Mouse (Mus musculus): ENCODE results near the gene Npc2. TPM values are rescaled to one million over a fixed set of nuclear protein-coding genes. Genes with fewer than 3 reads are reported as not detected.

Npc2 gene
- polyA plus RNA-seq, 1 experiment from 2014 or later = 56.5 TPM

DNA sequence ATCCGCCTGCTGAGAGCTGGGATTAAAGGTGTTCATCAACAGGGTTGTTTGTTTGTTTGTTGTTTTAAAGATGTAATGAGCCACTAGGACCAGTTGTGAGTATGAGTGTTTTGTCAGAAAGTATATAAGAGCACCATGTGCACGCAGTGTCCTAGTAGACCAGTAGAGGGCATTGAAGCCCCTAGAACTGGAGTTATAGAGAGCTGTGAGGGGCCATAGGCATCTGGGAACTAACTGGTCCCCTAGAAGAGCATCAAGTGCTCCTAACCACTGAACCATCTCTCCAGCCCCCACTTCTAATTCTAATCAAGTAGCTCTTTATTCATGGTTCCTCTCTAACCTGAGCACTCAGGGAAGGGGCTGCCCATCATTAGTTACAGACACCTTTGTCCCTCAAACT, 13.9 kb downstream of the Npc2 start:
- H3K36me3 ChIP-seq = peaks cover 61% of the 10 kb centered on the region
- 71% methylated on average over 2 of the region's 2 CpGs for WGBS

GRCm38 (mm10) chr12:84756016-84756415, 16.9 kb downstream of the Npc2 start:
- Histone ChIP-seq H3K4me1 (replicated peaks) (peaks cover under 1% of the 10 kb centered on the region), H3K9me3 (replicated peaks) (no peaks in the 10 kb centered on the region), H3K36me3 (peaks cover 44% of the 10 kb centered on the region), H3K9ac (no peak overlapping the region), H3K27me3 (replicated peaks) (no peaks in the 10 kb centered on the region), H3K4me2 (no peak overlapping the region), H3K4me3 (no peak overlapping the region), H3K27ac (ENCODE audit: poor library complexity, severe bottlenecking) (no peak overlapping the region)
- ATAC-seq (ENCODE audit: insufficient number of reproducible peaks, low FRiP score) = no peak
- WGBS = 87% methylated on average over 10 of the region's 10 CpGs

More for the DNA sequence above, 13.9 kb downstream of the Npc2 start:
- Histone ChIP-seq H3K4me1 (replicated peaks) (peaks cover 7% of the 10 kb centered on the region), H3K9me3 (replicated peaks) (no peaks in the 10 kb centered on the region), H3K27me3 (replicated peaks) (no peaks in the 10 kb centered on the region), H3K9ac (no peak overlapping the region), H3K27ac (ENCODE audit: poor library complexity, severe bottlenecking) (no peak overlapping the region), H3K4me2 (no peak overlapping the region), H3K4me3 (no peak overlapping the region)
- ATAC-seq (ENCODE audit: insufficient number of reproducible peaks, low FRiP score) = no peak

DNA sequence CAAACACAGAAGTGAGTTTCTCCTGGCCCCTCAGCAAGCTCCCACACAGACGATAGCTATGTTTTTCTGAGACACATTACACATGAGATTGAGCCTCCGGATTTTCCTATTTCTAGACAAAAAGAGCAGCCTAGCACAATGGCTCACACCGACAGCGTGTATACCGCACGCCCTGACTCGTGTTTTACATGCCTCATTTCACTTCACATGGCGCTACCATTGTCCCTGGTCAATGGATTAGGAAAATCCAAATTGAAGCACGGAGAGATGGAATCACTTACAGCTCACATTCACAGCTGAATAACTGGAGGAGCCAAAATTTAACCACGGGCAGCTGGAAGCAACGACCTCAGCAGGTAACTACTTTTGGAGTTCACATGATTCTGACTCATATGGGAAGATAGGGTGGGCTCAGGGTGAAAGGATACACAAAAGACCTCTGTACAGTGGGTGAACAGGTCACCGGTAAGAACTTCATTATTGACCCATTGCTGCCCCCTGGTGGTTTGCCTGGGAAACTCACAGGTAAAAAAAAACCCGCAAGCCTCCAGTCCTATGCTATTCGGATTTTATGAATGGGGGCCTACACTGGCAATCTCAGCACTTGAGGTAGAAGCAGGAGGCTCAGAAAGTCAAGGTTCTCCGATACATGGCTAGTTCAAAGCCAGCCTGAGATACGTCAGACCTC, 17.8 kb downstream of the Npc2 start:
- Histone ChIP-seq H3K27ac (ENCODE audit: poor library complexity, severe bottlenecking) (no peak overlapping the region), H3K9ac (no peak overlapping the region), H3K4me1 (replicated peaks) (no peaks in the 10 kb centered on the region), H3K4me2 (no peak overlapping the region), H3K36me3 (peaks cover 36% of the 10 kb centered on the region), H3K27me3 (replicated peaks) (no peaks in the 10 kb centered on the region), H3K9me3 (replicated peaks) (no peaks in the 10 kb centered on the region), H3K4me3 (no peak overlapping the region)
- WGBS = 62% methylated on average over 16 of the region's 16 CpGs
- no peak for ATAC-seq (ENCODE audit: insufficient number of reproducible peaks, low FRiP score)

- Histone ChIP-seq H3K9me3 (replicated peaks) (no peaks in the 10 kb centered on the region), H3K27ac (ENCODE audit: poor library complexity, severe bottlenecking) (no peak overlapping the region), H3K9ac (0 out of 2 replicates have a peak overlapping the region, but pooled peaks have one; percentile 10), H3K4me1 (replicated peaks) (no peaks in the 10 kb centered on the region), H3K27me3 (replicated peaks) (no peaks in the 10 kb centered on the region), H3K4me2 (no peak overlapping the region), H3K4me3 (no peak overlapping the region), H3K36me3 (peaks cover 14% of the 10 kb centered on the region)
- 46% methylated on average over 14 of the region's 14 CpGs for WGBS
- ATAC-seq (ENCODE audit: insufficient number of reproducible peaks, low FRiP score) = no peak
These were observed 20.6 kb downstream of the Npc2 start for GRCm38 (mm10) chr12:84752131-84752977.

DNA sequence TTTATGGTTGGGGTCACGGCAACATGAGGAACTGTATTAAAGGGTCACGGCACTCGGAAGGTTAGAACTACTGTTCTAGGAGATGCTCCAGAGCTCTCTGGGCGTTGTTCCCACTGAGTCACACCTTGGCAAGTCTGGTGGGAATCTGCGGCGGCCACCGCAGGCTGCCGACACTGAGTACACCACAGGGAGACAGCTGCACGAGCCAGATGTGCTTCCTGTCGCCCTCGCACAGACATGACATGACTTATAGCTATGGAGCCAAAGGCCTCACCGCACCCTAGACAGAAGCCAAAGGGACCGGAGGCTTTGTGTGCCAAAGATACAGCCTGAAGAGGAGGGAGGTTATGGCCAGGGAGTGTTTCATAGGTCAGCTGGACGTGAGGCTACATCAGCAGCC, 22.3 kb downstream of the Npc2 start:
- peaks cover 2% of the 10 kb centered on the region; the same call in 1 of the 2 replicates for H3K36me3 ChIP-seq
- H3K27ac ChIP-seq (ENCODE audit: poor library complexity, severe bottlenecking) = no peak overlapping the region
- peaks cover 4% of the 10 kb centered on the region for H3K27me3 ChIP-seq (replicated peaks)
- 0 out of 2 replicates have a peak, but pooled peaks cover 9% of the 10 kb centered on the region for H3K4me1 ChIP-seq (replicated peaks)
- H3K4me3 ChIP-seq = no peak overlapping the region
- H3K9me3 ChIP-seq (replicated peaks) = no peaks in the 10 kb centered on the region
- no peak overlapping the region for H3K9ac ChIP-seq
- H3K4me2 ChIP-seq = no peak overlapping the region
- 72% methylated on average over 14 of the region's 14 CpGs for WGBS
- ATAC-seq (ENCODE audit: insufficient number of reproducible peaks, low FRiP score) = no peak

DNA sequence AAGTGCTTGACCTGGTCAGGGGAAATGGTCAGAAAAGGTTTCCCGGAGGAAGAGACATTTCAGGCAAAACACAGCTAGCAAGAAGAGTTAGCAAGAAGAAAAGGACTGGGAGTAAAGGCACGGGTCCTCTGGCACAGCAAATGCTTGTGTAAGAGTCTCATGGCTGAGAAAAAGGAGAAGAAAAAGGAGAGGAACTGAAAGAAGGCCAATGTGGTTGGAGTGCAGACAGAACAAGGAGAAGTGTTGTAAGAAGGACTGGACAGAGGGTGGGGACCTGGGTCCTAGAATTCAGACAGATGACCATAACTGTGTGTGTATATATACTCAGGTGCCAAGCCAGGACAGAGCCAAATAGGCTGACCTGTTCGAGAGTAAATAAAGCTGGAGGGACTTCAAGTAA, 24.8 kb downstream of the Npc2 start:
- Histone ChIP-seq H3K36me3 (no peaks in the 10 kb centered on the region), H3K9ac (no peak overlapping the region), H3K4me2 (no peak overlapping the region), H3K27me3 (replicated peaks) (peaks cover 4% of the 10 kb centered on the region), H3K4me1 (replicated peaks) (0 out of 2 replicates have a peak, but pooled peaks cover 10% of the 10 kb centered on the region), H3K9me3 (replicated peaks) (no peaks in the 10 kb centered on the region), H3K4me3 (no peak overlapping the region), H3K27ac (ENCODE audit: poor library complexity, severe bottlenecking) (no peak overlapping the region)
- ATAC-seq (ENCODE audit: insufficient number of reproducible peaks, low FRiP score) = no peak
- 59% methylated on average over 3 of the region's 3 CpGs for WGBS

DNA sequence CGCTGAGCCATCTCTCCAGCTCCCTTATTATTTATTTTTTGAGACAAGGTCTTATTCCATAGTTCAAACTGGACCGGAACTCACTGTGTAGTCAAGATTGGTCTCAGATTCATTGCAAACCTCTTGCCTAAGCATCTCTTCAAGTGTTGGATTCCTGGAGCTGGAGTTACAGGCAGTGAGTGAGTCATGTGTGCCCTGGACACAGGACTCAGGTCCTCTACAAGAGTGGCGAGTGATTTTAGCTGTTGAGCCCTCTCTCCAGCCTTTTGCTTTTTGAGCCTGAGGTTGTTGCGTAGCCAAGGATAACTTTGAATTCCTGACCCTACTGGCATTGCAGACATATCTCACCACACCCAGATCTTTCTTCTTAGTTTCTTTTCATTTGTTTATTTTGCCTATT, 27.3 kb downstream of the Npc2 start:
- 44% methylated on average over 4 of the region's 4 CpGs for WGBS
- Histone ChIP-seq H3K4me1 (replicated peaks) (0 out of 2 replicates have a peak, but pooled peaks cover 10% of the 10 kb centered on the region), H3K9ac (no peak overlapping the region), H3K9me3 (replicated peaks) (no peaks in the 10 kb centered on the region), H3K4me2 (0 out of 2 replicates have a peak overlapping the region, but pooled peaks have one; percentile 15), H3K27ac (ENCODE audit: poor library complexity, severe bottlenecking) (no peak overlapping the region), H3K4me3 (no peak overlapping the region), H3K36me3 (no peaks in the 10 kb centered on the region), H3K27me3 (replicated peaks) (peaks cover 4% of the 10 kb centered on the region)
- ATAC-seq (ENCODE audit: insufficient number of reproducible peaks, low FRiP score) = no peak

DNA sequence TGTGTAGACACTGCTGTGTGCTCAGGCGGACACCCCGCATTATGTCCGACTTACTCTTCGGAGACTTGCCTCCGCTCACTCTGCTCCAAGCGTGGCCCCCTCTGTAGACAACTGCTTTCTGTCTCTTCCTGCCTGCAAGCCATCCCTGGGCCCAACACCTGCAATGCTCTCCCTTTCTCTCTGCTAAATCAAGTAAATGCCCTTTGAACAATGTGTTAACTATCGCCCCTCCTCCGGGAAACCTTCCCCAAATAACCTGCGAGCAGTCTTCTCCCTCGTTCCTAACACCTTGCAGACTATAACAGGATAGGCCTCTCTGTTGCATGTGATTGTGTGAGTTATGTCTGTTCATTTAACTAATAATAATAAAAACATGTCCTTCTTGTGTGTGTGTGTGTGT, 29.5 kb downstream of the Npc2 start:
- H3K27me3 ChIP-seq (replicated peaks) = peaks cover 4% of the 10 kb centered on the region
- no peak for ATAC-seq (ENCODE audit: insufficient number of reproducible peaks, low FRiP score)
- no peak overlapping the region for H3K27ac ChIP-seq (ENCODE audit: poor library complexity, severe bottlenecking)
- 0 out of 2 replicates have a peak, but pooled peaks cover 10% of the 10 kb centered on the region for H3K4me1 ChIP-seq (replicated peaks)
- no peak overlapping the region for H3K4me2 ChIP-seq
- 83% methylated on average over 10 of the region's 10 CpGs for WGBS
- H3K9ac ChIP-seq = no peak overlapping the region
- H3K9me3 ChIP-seq (replicated peaks) = no peaks in the 10 kb centered on the region
- no peak overlapping the region for H3K4me3 ChIP-seq
- no peaks in the 10 kb centered on the region for H3K36me3 ChIP-seq

- H3K4me3 ChIP-seq = no peak overlapping the region
- 49% methylated on average over 13 of the region's 13 CpGs for WGBS
- no peak overlapping the region for H3K27ac ChIP-seq (ENCODE audit: poor library complexity, severe bottlenecking)
- no peak for ATAC-seq (ENCODE audit: insufficient number of reproducible peaks, low FRiP score)
- H3K9ac ChIP-seq = no peak overlapping the region
- no peak overlapping the region for H3K4me2 ChIP-seq
- H3K27me3 ChIP-seq (replicated peaks) = 0 out of 2 replicates have a peak, but pooled peaks cover 3% of the 10 kb centered on the region
- H3K36me3 ChIP-seq = no peaks in the 10 kb centered on the region
- H3K4me1 ChIP-seq (replicated peaks) = peaks cover 13% of the 10 kb centered on the region; the same call in 1 of the 2 replicates
- no peaks in the 10 kb centered on the region for H3K9me3 ChIP-seq (replicated peaks)
These were observed 39.6 kb downstream of the Npc2 start for GRCm38 (mm10) chr12:84733366-84733765.

DNA sequence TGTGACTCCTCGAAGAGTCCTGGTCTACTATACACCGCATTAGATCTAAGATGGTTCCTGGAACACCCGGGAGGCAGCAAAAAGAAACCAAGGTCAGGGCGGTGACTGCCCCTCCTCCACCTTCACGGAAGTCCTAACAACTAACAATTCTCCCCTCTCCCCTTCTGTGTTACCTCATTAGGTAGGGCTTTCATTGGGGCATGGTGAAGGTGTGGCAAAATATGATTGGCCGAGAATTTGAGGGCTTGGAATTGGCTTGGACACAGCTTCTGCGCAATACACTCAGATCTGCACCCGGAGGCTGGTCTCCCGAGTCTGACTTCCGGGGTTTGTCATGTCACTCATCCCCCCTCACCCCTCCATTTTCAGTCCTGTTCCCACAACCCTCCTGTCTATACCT, 44.5 kb downstream of the Npc2 start:
- no peak overlapping the region for H3K4me3 ChIP-seq
- no peak overlapping the region for H3K27ac ChIP-seq (ENCODE audit: poor library complexity, severe bottlenecking)
- no peak for ATAC-seq (ENCODE audit: insufficient number of reproducible peaks, low FRiP score)
- H3K27me3 ChIP-seq (replicated peaks) = no peaks in the 10 kb centered on the region
- H3K9ac ChIP-seq = no peak overlapping the region
- H3K4me1 ChIP-seq (replicated peaks) = peaks cover 5% of the 10 kb centered on the region; the same call in 1 of the 2 replicates
- H3K36me3 ChIP-seq = no peaks in the 10 kb centered on the region
- no peaks in the 10 kb centered on the region for H3K9me3 ChIP-seq (replicated peaks)
- H3K4me2 ChIP-seq = no peak overlapping the region
- 83% methylated on average over 10 of the region's 10 CpGs for WGBS

- no peak overlapping the region for H3K4me2 ChIP-seq
- WGBS = 77% methylated on average over 5 of the region's 5 CpGs
- H3K4me3 ChIP-seq = no peak overlapping the region
- no peaks in the 10 kb centered on the region for H3K36me3 ChIP-seq
- no peaks in the 10 kb centered on the region for H3K4me1 ChIP-seq (replicated peaks)
- no peak overlapping the region for H3K27ac ChIP-seq (ENCODE audit: poor library complexity, severe bottlenecking)
- no peak overlapping the region for H3K9ac ChIP-seq
- no peaks in the 10 kb centered on the region for H3K27me3 ChIP-seq (replicated peaks)
- no peaks in the 10 kb centered on the region for H3K9me3 ChIP-seq (replicated peaks)
- no peak for ATAC-seq (ENCODE audit: insufficient number of reproducible peaks, low FRiP score)
These were observed 45.5 kb downstream of the Npc2 start for GRCm38 (mm10) chr12:84727434-84727833.
